Mouse (Mus musculus) thymus, postnatal 14 days (tissue): ENCODE data around the gene Vdac2.

Experiments
- DNase-seq: peaks from one replicate; pipeline ENCODE4 v3.0.0; 2021

Vdac2 gene

GRCm38 (mm10) chr14:21820880-21821505 is 4.0 kb upstream of the Vdac2 start:
- DNase-seq = no peak

GRCm38 (mm10) chr14:21822307-21822706 is 2.7 kb upstream of the Vdac2 start:
- DNase-seq = no peak

DNA sequence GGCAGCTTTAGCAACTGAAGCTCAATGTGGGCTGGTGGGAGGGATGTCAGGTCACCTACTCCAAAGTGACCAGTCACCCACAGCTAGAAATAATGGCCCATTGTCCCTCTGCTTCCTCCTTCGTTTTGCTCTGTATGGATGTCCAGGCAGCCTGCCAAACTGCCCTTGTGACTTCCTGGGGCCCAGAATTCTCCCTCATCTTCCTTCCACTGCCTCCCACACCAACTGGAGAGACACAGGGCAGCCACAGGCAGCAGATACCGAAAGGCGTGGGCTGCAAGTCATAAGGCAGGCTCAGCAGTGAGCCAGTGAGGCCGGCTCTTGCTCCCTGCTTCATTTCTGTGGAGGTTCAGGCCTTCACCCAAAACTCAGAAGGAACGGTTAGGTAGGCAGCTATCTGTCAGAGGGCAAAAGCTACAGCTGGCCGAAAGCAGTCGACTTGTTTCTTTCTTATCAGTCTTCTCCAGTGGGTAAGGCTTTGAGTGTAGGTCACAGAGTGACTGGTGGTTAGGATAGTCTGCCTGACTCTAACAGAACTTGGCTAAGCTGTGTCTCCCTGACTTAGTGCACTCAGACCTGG is 2.2 kb upstream of the Vdac2 start:
- no peak for DNase-seq

- no peak for DNase-seq
These were observed 1.1 kb upstream of the Vdac2 start for GRCm38 (mm10) chr14:21823897-21824296.

GRCm38 (mm10) chr14:21825786-21826491 is 901 bp downstream of the Vdac2 start:
- no peak for DNase-seq

GRCm38 (mm10) chr14:21830876-21831767 is 6.1 kb downstream of the Vdac2 start:
- DNase-seq = peak; percentile 98

DNA sequence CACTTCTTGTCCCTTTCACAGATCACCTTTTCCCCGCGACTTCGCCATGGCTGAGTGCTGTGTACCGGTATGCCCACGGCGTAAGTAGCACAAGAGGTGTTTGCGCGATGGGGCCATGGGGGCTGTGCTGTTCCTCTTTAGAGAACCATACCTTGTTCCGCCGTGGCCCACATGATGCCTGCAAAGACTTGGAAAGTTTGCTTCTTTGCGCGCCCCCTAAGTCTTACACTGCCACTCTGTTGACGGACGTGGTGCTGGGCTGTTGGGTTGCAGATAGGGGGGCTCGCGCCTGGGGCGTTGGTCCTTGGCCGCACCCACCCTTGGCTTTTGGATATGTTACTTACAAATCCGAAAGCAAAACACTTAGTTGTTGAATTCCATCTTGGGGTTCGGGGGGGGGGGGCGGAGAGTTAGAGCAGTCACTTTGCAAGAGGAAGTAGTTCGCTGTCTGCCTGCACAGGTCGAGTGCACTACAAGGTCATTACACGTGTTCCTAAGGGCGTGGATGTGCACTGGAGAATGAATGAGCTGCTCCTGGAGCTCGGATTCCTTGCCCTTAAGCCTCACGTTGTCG is 6.9 kb downstream of the Vdac2 start:
- no peak for DNase-seq

- no peak for DNase-seq
These were observed 13.4 kb downstream of the Vdac2 start for GRCm38 (mm10) chr14:21838336-21839017.

GRCm38 (mm10) chr14:21841819-21842592 is 17.0 kb downstream of the Vdac2 start:
- no peak for DNase-seq

DNA sequence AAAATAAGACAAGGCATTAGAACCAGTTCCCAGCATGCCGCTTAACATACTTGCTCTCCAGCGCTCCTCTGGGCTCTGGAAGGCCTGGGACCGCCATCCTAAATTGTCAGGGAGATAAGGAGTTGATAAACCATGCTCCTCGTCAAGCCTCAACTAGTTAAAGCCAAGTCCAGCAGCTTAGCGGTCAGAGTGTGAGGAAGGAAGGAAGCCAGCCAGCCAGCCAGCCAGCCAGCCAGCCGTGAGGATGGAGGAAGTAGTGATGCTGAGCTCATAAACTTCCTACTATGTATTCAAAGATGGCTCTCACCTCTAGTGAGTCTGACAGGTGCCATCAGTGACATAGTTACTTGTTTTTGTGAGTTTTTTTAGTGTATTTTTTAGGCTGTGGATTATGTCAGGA is 18.2 kb downstream of the Vdac2 start:
- no peak for DNase-seq

- DNase-seq = no peak
These were observed 21.9 kb downstream of the Vdac2 start for GRCm38 (mm10) chr14:21846827-21847380.

GRCm38 (mm10) chr14:21847381-21848165 is 22.5 kb downstream of the Vdac2 start:
- DNase-seq = peak; percentile 71

- peak; percentile 92 for DNase-seq
These were observed 23.4 kb downstream of the Vdac2 start, which contains the start of gene Comtd1 for GRCm38 (mm10) chr14:21848166-21849154. Comtd1 (minus strand) TSS chr14:21848977.

- peak; percentile 26 for DNase-seq
These were observed 24.7 kb downstream of the Vdac2 start for GRCm38 (mm10) chr14:21849524-21850418.

DNA sequence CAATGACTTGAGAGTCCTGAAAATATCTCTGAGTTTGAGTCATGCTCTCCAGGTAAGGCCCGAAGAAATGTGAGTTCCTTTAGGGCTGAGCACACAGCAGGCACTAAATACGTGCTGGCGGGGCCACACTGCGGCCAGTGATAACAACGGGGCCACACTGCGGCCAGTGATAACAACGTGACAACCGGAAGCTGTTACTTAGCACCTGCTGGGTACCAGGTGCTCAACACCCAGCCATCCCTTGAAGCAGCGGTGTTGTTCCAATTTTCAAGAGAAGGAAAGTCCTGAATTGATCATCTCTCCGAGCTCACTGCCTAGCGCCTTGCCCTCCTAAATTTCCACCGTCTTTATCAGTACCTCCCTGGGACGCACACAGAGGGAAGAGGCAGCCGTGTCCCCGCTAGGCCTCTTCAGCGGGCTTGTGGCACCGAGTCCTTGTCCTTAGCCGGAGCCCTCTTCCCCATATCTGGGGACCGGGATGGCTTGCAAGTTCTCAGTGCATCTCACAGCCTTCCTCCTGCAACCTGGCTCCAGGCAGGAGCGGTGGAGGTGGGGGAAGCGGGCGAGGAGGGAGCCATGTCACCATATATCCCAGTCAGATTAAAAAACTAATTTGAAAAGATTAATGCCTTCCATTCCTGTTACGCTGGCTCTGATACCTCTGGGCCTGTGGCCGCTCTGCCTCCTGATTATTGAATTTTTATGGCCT is 25.5 kb downstream of the Vdac2 start:
- DNase-seq = no peak

- no peak for DNase-seq
These were observed 27.2 kb downstream of the Vdac2 start for GRCm38 (mm10) chr14:21851996-21852791.
